Mouse (Mus musculus) kidney, postnatal 0 days (tissue): Measurements from ENCODE around the gene Ank2. TPM values are rescaled to one million over a fixed set of nuclear protein-coding genes. Genes with fewer than 3 reads are reported as not detected.

Experiments
- ATAC-seq: fragments of 200-750 bp; cut with Nextera tagmentation; replicated peaks from 2 replicates; pipeline ENCODE4 v1.8.0; 2017; ENCODE audit warnings: low read depth, moderate number of reproducible peaks, moderate TSS enrichment, moderate library complexity; ENCODE audit not compliant: low FRiP score
- DNase-seq: peaks from one replicate; pipeline ENCODE4 v3.0.0-alpha.2; 2016; ENCODE audit warnings: low spot score
- H3K27ac ChIP-seq: fragments of 300-500 bp; sonication (generic); 2 replicates; pipeline ENCODE4 v1.5.1; 2014; ENCODE audit warnings: mild to moderate bottlenecking
- H3K27me3 ChIP-seq: fragments of 300-500 bp; sonication (generic); 2 replicates; pipeline ENCODE4 v1.6.1; 2014; ENCODE audit warnings: low read length, mixed read lengths; ENCODE audit not compliant: insufficient read depth
- H3K36me3 ChIP-seq: fragments of 300-500 bp; sonication (generic); 2 replicates; pipeline ENCODE4 v1.6.1; 2014; ENCODE audit warnings: low read length, mixed read lengths; ENCODE audit not compliant: insufficient read depth
- H3K4me1 ChIP-seq: fragments of 300-500 bp; sonication (generic); replicated peaks from 2 replicates; pipeline ENCODE4 v1.6.1; 2014; ENCODE audit warnings: antibody characterized with exemption, low read length, mixed read lengths; ENCODE audit not compliant: insufficient read depth
- H3K4me2 ChIP-seq: fragments of 300-500 bp; sonication (generic); 2 replicates; pipeline ENCODE4 v1.6.1; 2014; ENCODE audit warnings: mild to moderate bottlenecking, low read length, moderate library complexity, mixed read lengths
- H3K4me3 ChIP-seq: fragments of 300-500 bp; sonication (generic); replicated peaks from 2 replicates; pipeline ENCODE4 v1.5.1; 2014; ENCODE audit warnings: low read depth, low read length
- H3K9ac ChIP-seq: fragments of 300-500 bp; sonication (generic); 2 replicates; pipeline ENCODE4 v1.6.1; 2014; ENCODE audit warnings: low read depth, low read length
- H3K9me3 ChIP-seq: fragments of 300-500 bp; sonication (generic); replicated peaks from 2 replicates; pipeline ENCODE4 v1.6.1; 2016; ENCODE audit warnings: low read length, inconsistent platforms, mixed read lengths
- CTCF ChIP-seq: IDR thresholded peaks from 2 replicates; pipeline ENCODE4 v1.5.1; 2016; ENCODE audit warnings: antibody characterized with exemption, low read depth, mild to moderate bottlenecking, moderate library complexity
- WGBS: fragments of 180-500 bp; shearing (Covaris S2); extraction: QIAGEN DNeasy Blood & Tissue Kit; methylation state at CpG from one replicate; pipeline ENCODE4 v1.1.7; 2014; 5-methylcytosine and 5-hydroxymethylcytosine counted together
- polyA plus RNA-seq: library from polyadenylated mRNA; unstranded; fragments of >200 nt; fragmentation: Nextera tagmentation; extraction: Ambion mirVana; gene quantifications from 2 replicates; pipeline ENCODE4 v1.2.1, GENCODE M21; 2015

The Ank2 gene
- polyA plus RNA-seq, 1 experiment from 2014 or later, result 4.1 TPM

DNA sequence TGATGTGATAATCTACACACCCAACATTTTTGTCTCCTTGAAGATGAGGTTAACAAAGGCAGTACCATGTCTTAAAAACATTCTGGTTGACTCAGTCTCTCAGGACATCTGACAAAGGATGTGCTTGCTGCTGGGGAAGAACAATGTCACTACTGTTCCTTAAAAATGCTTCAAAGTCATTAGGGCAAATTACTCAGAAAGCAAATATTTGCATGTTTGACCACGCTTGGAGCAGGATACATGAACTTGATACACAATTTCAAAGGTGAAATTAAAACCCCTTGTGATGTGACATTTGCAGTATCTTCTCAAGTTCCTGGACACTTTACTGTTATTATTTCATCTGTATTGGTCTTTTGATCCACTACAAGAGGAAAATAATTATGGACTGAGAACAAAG, 371.5 kb downstream of the Ank2 start:
- TF ChIP-seq CTCF, result no peak
- DNase-seq, result no peak

DNA sequence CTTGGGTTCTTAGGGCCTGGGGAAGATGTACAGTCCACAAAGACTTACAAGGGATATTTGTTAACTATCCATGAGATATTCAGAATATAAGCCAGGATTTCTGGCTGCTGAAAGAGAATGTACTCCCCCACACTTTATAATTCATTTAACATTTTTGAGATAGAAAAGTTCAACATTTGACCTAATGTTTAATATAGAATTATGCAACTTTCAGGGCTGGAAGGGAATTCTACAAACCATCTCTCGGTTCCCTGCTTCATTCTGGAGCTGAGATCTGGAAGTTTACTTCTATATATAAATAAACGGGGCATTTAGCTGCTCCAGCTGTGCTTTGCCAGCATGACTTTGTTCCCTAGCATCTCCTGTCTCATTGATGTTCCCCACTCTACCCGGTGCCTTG, 372.9 kb downstream of the Ank2 start:
- 51% methylated on average over 3 of the region's 3 CpGs for WGBS
- Histone ChIP-seq H3K4me1 (peaks cover 5% of the 10 kb centered on the region; the same call in 1 of the 2 replicates), H3K4me2 (no peak overlapping the region), H3K27me3 (no peaks in the 10 kb centered on the region), H3K4me3 (no peak overlapping the region), H3K36me3 (no peaks in the 10 kb centered on the region), H3K9ac (no peak overlapping the region), H3K9me3 (no peaks in the 10 kb centered on the region), H3K27ac (no peak overlapping the region)
- no peak for ATAC-seq
- no peak for DNase-seq
- TF ChIP-seq CTCF, result no peak

More for the DNA sequence above, 371.5 kb downstream of the Ank2 start:
- no peak overlapping the region for H3K4me3 ChIP-seq
- H3K9ac ChIP-seq, result no peak overlapping the region
- H3K27ac ChIP-seq, result no peak overlapping the region
- no peak for ATAC-seq
- H3K9me3 ChIP-seq, result no peaks in the 10 kb centered on the region
- H3K4me1 ChIP-seq, result peaks cover 5% of the 10 kb centered on the region; the same call in 1 of the 2 replicates
- no peak overlapping the region for H3K4me2 ChIP-seq
- no peaks in the 10 kb centered on the region for H3K36me3 ChIP-seq
- 68% methylated on average over 1 of the region's 1 CpGs for WGBS
- no peaks in the 10 kb centered on the region for H3K27me3 ChIP-seq

DNA sequence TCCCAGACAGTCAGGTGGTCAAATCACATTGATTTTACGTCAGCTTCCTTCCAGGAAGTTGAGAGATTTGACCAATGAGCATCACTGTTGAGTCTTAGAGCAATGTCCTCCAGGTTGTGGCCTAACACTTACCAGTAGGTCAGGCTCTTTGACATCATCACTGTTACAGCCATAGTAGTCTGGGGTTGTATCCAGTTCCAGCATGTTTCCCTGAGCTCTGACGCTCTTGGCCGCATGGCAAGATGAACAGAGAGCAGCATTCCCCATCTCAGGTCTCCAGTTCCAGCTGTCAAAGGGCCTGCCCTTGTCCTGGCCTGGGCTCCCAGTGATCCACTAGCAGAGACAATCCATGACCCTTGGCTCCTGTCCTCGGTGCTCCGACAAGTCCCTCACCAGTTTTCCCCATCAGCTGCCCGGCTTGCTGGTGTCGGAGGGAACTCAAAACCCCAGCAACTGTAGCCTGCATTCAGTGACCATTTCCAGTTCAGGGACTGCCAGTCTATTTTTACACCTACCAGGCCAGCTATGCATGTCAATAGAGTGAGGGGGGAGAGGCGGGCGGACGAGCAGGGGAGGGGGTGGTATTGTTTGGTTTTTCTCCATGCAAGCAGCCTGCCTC, 374.7 kb downstream of the Ank2 start:
- Histone ChIP-seq H3K4me3 (no peak overlapping the region), H3K9ac (no peak overlapping the region), H3K9me3 (no peaks in the 10 kb centered on the region), H3K36me3 (no peaks in the 10 kb centered on the region), H3K4me2 (no peak overlapping the region), H3K27me3 (no peaks in the 10 kb centered on the region), H3K4me1 (peaks cover 5% of the 10 kb centered on the region; the same call in 1 of the 2 replicates), H3K27ac (no peak overlapping the region)
- WGBS, result 38% methylated on average over 10 of the region's 10 CpGs
- ATAC-seq (peak; percentile 65; the same call in 1 of the 2 replicates), DNase-seq (peak; percentile 29)
- no peak for TF ChIP-seq CTCF

DNA sequence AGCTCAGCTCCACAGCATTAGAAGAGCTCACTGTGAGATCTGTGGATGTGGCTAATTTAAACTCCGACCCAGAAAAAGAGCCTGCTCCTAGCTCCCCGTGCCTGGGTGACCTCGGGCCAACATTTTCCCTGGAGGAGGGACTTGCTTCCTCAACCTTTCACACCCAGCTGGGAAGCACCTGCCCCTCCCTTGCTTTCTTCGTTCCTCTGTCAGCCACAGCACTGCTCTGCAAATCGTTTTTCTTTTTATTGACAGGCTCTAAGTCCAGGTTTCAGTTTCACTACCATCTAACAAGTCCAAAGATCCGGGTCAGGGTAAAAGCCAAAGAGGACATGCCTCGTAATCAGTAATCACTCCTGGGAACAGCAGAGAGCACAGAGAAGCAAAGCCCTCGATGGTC, 375.8 kb downstream of the Ank2 start:
- no peaks in the 10 kb centered on the region for H3K36me3 ChIP-seq
- no peaks in the 10 kb centered on the region for H3K27me3 ChIP-seq
- peak overlapping the region; percentile 26 for H3K4me2 ChIP-seq
- H3K9me3 ChIP-seq, result no peaks in the 10 kb centered on the region
- ATAC-seq (peak; percentile 49; the same call in 1 of the 2 replicates), DNase-seq (peak; percentile 16)
- no peak overlapping the region for H3K9ac ChIP-seq
- WGBS, result 13% methylated on average over 8 of the region's 8 CpGs
- H3K4me1 ChIP-seq, result peaks cover 5% of the 10 kb centered on the region; the same call in 1 of the 2 replicates
- TF ChIP-seq CTCF, result no peak
- no peak overlapping the region for H3K27ac ChIP-seq
- no peak overlapping the region for H3K4me3 ChIP-seq

DNA sequence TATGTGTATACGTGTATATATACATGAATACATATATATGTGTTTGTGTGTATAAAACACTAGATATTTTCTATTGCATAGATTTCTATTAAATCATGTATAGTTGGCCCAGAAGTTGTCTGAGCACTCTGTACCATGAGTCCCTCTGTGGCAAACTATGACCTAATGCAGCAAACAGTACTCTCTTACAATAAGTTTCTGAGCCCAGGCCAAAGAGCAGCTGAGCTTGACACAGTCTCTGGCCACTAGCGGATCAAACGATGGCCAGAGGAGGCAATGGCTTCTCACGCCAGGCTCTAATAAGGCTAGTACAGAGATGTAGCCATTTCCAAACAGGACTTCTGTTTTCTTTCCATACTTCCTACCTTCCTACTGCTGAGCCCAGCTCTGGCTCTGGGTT, 380.4 kb downstream of the Ank2 start:
- Histone ChIP-seq H3K27ac (no peak overlapping the region), H3K9ac (no peak overlapping the region), H3K27me3 (no peaks in the 10 kb centered on the region), H3K36me3 (no peaks in the 10 kb centered on the region), H3K9me3 (no peaks in the 10 kb centered on the region), H3K4me1 (peaks cover 5% of the 10 kb centered on the region; the same call in 1 of the 2 replicates), H3K4me2 (no peak overlapping the region), H3K4me3 (no peak overlapping the region)
- no peak for TF ChIP-seq CTCF
- WGBS, result 84% methylated on average over 4 of the region's 4 CpGs
- ATAC-seq (no peak), DNase-seq (no peak)

DNA sequence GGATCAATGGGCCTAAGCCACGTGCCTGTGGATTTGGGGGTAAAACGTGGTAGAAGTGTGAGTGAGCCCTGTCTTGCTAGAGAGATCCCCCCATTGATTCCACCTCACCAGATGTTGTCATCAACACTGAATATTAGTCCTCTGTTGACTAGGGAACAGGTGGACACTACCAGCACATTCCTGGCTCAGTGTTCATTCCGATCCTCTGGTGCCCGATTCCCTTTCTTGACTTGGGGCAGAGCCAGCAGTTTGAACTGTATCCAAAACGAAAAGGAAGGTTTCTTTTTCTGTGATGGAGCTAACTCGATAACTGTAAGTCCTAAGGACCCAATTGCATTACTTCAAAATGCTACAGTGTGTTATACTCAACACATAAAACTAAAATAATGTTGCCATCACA, 382.9 kb downstream of the Ank2 start:
- no peaks in the 10 kb centered on the region for H3K4me1 ChIP-seq
- H3K27me3 ChIP-seq, result no peaks in the 10 kb centered on the region
- no peak for TF ChIP-seq CTCF
- H3K4me2 ChIP-seq, result no peak overlapping the region
- no peak overlapping the region for H3K9ac ChIP-seq
- H3K36me3 ChIP-seq, result no peaks in the 10 kb centered on the region
- no peak overlapping the region for H3K27ac ChIP-seq
- WGBS, result 81% methylated on average over 6 of the region's 6 CpGs
- ATAC-seq (no peak), DNase-seq (no peak)
- no peaks in the 10 kb centered on the region for H3K9me3 ChIP-seq
- H3K4me3 ChIP-seq, result no peak overlapping the region

DNA sequence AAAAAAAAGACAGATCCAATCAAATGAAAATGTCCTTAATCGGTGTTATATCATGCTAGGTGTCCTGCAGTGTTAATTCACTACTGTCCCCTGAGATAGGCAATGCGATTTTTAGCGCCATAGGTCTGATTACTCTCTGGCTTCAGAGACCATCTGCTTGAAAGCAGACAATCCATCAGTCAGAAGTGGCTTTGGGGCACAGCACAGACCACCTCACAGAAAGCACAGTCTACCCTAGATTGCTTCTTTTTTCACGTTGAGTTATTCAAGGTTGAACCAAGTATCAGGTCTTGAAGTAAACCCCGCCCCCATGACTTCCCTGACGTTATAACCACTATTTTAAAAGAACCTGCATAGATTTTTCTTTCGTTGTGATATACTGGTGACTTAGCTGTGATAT, 385.9 kb downstream of the Ank2 start:
- Histone ChIP-seq H3K27me3 (no peaks in the 10 kb centered on the region), H3K4me2 (no peak overlapping the region), H3K4me1 (no peaks in the 10 kb centered on the region), H3K27ac (no peak overlapping the region), H3K9me3 (no peaks in the 10 kb centered on the region), H3K36me3 (no peaks in the 10 kb centered on the region), H3K9ac (no peak overlapping the region), H3K4me3 (no peak overlapping the region)
- 79% methylated on average over 7 of the region's 7 CpGs for WGBS
- TF ChIP-seq CTCF, result no peak
- ATAC-seq, result no peak
- DNase-seq, result no peak
